Mouse (Mus musculus) midbrain, embryonic 12.5 days (tissue): ENCODE measurements around the gene Tet3. TPM values are rescaled to one million over a fixed set of nuclear protein-coding genes. Genes with fewer than 3 reads are reported as not detected.

Experiments used
- ATAC-seq: fragments of 200-750 bp; cut with Nextera tagmentation; 2 replicates; pipeline ENCODE4 v1.8.0; 2017; ENCODE audit warnings: low read depth, moderate TSS enrichment, moderate library complexity; ENCODE audit not compliant: low FRiP score
- H3K27ac ChIP-seq: fragments of 300-500 bp; sonication (generic); replicated peaks from 2 replicates; pipeline ENCODE4 v1.5.1; 2016; ENCODE audit warnings: mild to moderate bottlenecking
- H3K27me3 ChIP-seq: fragments of 300-500 bp; sonication (generic); 2 replicates; pipeline ENCODE4 v1.6.1; 2016; ENCODE audit warnings: mild to moderate bottlenecking
- H3K36me3 ChIP-seq: fragments of 300-500 bp; sonication (generic); 2 replicates; pipeline ENCODE4 v1.6.1; 2016
- H3K4me1 ChIP-seq: fragments of 300-500 bp; sonication (generic); 2 replicates; pipeline ENCODE4 v1.6.1; 2016
- H3K4me2 ChIP-seq: fragments of 300-500 bp; sonication (generic); replicated peaks from 2 replicates; pipeline ENCODE4 v1.6.1; 2016; ENCODE audit warnings: mild to moderate bottlenecking, moderate library complexity
- H3K4me3 ChIP-seq: fragments of 300-500 bp; sonication (generic); 2 replicates; pipeline ENCODE4 v1.5.1; 2016; ENCODE audit warnings: mild to moderate bottlenecking
- H3K9ac ChIP-seq: fragments of 300-500 bp; sonication (generic); replicated peaks from 2 replicates; pipeline ENCODE4 v1.6.1; 2016; ENCODE audit warnings: mild to moderate bottlenecking, moderate library complexity
- H3K9me3 ChIP-seq: fragments of 300-500 bp; sonication (generic); 2 replicates; pipeline ENCODE4 v1.6.1; 2016; ENCODE audit warnings: mild to moderate bottlenecking
- WGBS: fragments of 180-500 bp; shearing (Covaris S2); methylation state at CpG from one replicate; pipeline ENCODE4 v1.1.7; 2016; 5-methylcytosine and 5-hydroxymethylcytosine counted together
- polyA plus RNA-seq: library from polyadenylated mRNA; unstranded; fragments of >200 nt; fragmentation: Nextera tagmentation; extraction: Ambion mirVana; gene quantifications from 2 replicates; pipeline ENCODE4 v1.2.1, GENCODE M21; 2016

The Tet3 gene
- polyA plus RNA-seq, 1 experiment from 2014 or later: 65.0 TPM

DNA sequence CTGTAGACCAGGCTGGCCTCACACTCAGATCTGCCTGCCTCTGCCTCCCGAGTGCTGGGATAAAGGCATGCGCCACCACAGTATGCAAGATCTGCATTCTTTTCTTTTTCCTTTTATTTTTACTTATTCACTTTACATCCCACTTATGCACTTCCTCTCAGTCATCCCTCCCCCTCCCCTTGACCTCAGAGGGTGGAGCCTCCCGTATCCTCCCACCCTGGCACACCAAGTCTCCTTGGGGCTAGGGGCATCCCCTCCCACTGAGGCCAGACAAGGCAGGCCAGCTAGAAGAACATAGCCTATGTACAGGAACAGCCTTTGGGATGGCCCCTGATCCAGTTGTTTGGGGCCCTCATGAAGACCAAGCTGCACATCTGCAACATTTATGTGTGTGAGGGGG lies 41.4 kb downstream of the Tet3 start:
- H3K4me1 ChIP-seq: peaks cover 82% of the 10 kb centered on the region
- 0 out of 2 replicates have a peak, but pooled peaks cover 13% of the 10 kb centered on the region for H3K36me3 ChIP-seq
- H3K4me2 ChIP-seq: no peak overlapping the region
- H3K27ac ChIP-seq: no peak overlapping the region
- no peaks in the 10 kb centered on the region for H3K27me3 ChIP-seq
- no peak overlapping the region for H3K9ac ChIP-seq
- no peak overlapping the region for H3K4me3 ChIP-seq
- ATAC-seq: no peak
- no peaks in the 10 kb centered on the region for H3K9me3 ChIP-seq
- 90% methylated on average over 3 of the region's 3 CpGs for WGBS

DNA sequence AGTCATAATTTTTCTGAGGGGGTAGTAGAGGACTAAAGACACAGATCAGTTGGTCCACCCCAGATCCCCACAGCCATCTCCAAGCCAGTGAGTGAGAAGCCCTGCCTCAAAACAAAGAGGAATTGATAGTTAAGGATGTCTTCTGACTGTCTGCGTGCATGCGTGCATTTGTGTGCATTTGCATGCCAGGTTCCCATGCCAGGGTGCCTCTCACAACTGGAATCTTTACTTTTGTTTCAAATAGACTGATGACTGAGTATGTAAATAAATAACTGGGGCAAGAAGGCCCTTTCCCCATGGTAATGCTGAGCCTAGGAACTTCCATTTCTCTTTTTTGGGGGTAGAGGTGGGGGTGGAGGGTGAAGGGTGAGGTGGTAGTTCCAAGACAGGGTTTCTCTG lies 41.8 kb downstream of the Tet3 start:
- Histone ChIP-seq H3K9me3 (no peaks in the 10 kb centered on the region), H3K36me3 (peaks cover 13% of the 10 kb centered on the region; the same call in 1 of the 2 replicates), H3K27me3 (no peaks in the 10 kb centered on the region), H3K4me3 (no peak overlapping the region), H3K4me2 (no peak overlapping the region), H3K9ac (no peak overlapping the region), H3K4me1 (peaks cover 82% of the 10 kb centered on the region), H3K27ac (no peak overlapping the region)
- no peak for ATAC-seq
- WGBS: 91% methylated on average over 2 of the region's 2 CpGs

DNA sequence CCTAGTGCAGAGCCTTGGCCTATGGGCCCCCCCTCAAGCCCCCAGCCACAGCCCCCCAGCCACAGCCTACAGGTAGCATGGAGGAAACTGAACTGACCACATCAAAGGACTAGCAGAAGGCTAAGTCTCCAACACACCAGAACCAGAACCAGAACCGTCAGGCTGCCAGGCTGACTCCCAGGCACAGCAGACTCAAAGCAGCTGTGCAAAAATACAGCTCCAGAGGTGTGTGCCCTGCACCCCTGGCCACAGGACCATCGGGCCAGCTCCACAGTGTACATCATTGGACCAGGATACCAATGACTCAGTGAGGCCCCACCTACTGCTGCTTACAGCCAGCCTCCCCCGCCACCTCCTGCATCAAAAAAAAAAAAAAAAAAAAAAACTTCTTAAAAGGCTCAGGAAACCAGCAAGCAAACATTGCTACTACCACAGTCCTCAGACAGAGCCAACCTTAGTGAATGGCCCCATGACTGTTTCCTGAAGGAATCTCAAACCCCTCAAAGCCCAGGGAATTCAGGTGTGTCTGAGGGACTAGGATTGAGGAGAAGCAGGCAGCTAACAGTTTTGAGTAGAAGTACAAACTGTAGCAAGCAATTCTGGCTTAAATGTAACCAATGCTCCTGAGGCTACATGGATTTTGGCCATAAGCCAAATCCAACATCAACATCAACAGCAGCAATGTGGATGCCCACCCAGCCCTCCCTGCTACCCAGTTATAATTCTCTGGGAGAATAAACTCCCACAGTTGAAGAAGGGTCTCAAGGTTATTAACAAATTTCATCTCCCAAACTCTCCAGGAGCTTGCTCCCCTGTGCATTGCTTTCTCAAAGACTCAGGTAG lies 42.4 kb downstream of the Tet3 start:
- Histone ChIP-seq H3K4me2 (no peak overlapping the region), H3K9me3 (no peaks in the 10 kb centered on the region), H3K27ac (no peak overlapping the region; the same call in 1 of the 2 replicates), H3K9ac (no peak overlapping the region), H3K36me3 (peaks cover 13% of the 10 kb centered on the region; the same call in 1 of the 2 replicates), H3K4me3 (no peak overlapping the region), H3K4me1 (peaks cover 82% of the 10 kb centered on the region), H3K27me3 (no peaks in the 10 kb centered on the region)
- WGBS: 90% methylated on average over 3 of the region's 3 CpGs
- no peak for ATAC-seq

DNA sequence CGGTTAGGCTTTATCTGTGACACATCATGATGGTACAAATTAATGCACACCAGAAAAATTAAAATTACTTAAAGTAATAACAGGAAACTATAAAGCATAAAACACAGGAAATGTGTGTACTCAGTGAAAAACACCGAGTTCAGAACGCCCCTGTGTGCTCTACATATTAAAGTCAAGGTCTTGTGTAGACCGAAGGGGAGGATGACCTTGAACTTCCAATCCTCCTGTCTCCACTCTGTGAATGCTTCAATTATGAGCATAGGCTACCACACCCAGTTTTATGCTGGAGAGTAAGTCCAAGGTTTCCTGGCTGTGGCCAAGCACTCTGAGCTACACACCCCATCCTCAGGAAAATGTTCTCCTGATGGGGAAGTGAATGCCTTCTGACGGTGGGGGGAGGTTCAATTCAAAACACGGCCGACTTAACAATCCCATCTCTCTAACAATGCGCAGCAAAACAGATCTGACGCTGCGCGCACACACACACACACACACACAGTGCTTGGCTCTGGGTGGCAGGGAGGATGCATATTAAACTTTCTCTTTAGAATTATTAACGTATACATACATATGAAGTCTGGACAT lies 43.4 kb downstream of the Tet3 start:
- WGBS: 89% methylated on average over 12 of the region's 12 CpGs
- peaks cover 82% of the 10 kb centered on the region for H3K4me1 ChIP-seq
- no peak overlapping the region for H3K27ac ChIP-seq

DNA sequence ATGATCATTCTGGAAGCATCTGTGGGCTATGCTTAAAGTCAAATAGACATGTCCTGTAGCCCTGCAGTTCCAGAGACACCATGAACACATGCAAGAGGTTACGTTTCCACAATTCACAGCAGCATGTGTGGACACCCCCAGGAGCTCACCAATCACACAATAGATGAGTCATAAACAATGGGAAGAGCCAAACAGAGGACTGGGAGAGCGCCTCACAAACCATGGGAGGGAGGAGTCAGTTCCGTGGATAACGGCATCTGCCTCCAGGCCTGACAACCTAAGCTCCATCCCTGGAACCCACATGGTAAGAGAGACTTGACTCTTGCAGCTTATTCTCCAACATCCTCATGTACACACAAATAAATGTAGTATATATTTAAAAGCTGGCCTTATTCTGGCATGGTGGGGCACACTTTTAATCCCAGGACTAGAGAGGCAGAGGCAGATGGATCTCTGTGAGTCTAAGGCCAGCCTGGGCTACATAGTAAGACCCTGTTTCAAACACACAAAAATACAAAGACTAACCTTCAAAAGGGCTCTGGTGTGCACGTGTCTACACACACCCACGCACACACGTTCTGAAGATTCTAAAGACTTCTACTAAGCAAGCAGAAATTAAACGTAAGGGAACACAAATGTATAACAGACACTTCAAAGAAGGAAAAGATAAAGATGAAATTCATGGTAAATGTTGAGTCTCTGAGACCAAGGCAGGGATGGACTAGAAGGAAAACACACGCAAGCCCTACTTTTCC lies 44.1 kb downstream of the Tet3 start:
- Histone ChIP-seq H3K27me3 (no peaks in the 10 kb centered on the region), H3K36me3 (peaks cover 13% of the 10 kb centered on the region; the same call in 1 of the 2 replicates), H3K4me1 (peaks cover 85% of the 10 kb centered on the region), H3K4me3 (no peak overlapping the region), H3K9ac (no peak overlapping the region), H3K27ac (peak overlapping the region; percentile 17; the same call in 1 of the 2 replicates), H3K9me3 (no peaks in the 10 kb centered on the region), H3K4me2 (no peak overlapping the region)
- no peak for ATAC-seq
- WGBS: 84% methylated on average over 9 of the region's 9 CpGs

More for the DNA sequence above, 43.4 kb downstream of the Tet3 start:
- H3K4me3 ChIP-seq: no peak overlapping the region
- H3K36me3 ChIP-seq: peaks cover 13% of the 10 kb centered on the region; the same call in 1 of the 2 replicates
- no peak for ATAC-seq
- no peak overlapping the region for H3K4me2 ChIP-seq
- no peak overlapping the region for H3K9ac ChIP-seq
- no peaks in the 10 kb centered on the region for H3K9me3 ChIP-seq
- H3K27me3 ChIP-seq: no peaks in the 10 kb centered on the region

DNA sequence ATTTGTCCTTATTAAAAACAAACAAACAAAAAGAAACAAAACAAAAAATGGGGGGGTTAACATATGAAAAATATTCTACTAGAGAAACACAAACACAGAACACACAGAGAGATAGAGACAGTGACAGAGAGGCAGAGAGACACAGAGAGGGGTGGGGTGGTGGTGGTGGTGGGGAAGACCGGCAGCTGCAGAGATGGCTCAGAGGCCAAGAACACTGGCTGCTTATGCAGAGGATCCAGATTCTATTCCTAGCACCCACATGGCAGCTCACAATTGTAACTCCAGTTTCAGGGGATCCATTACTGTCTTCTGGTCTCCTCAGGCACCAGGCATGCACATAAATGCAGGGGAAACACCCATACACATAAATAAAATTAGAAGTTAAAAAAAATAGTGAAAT lies 45.2 kb downstream of the Tet3 start:
- Histone ChIP-seq H3K27ac (no peak overlapping the region), H3K4me1 (peaks cover 77% of the 10 kb centered on the region), H3K27me3 (no peaks in the 10 kb centered on the region), H3K36me3 (peaks cover 13% of the 10 kb centered on the region; the same call in 1 of the 2 replicates), H3K4me3 (no peak overlapping the region), H3K9ac (no peak overlapping the region), H3K4me2 (no peak overlapping the region), H3K9me3 (no peaks in the 10 kb centered on the region)
- 82% methylated on average over 1 of the region's 1 CpGs for WGBS
- ATAC-seq: no peak

DNA sequence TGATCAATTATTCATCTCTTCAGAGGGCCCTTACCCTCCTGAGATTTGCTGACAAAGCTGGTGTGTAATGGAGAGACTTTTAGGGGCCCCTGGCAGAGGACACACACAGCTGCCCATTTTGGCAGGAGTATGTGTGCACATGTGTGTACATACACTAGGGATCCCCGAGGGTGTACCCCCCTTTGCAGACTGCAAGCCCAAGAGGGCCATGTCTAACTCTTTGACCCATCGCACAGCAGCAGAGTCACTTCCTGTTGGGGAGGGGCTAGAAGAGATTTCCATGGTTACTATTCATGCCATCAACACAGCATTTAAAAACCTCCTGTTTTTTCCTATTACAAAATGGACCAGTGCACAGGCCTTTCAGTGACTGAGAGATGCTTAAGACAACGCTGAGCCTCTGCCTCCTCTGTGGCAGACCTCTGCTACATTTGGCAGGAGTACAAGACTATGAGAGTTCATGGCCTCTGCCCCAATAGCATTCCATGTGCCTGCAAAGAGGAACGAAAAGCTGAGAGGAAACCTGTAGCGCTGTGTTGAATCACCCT lies 46.0 kb downstream of the Tet3 start:
- peaks cover 18% of the 10 kb centered on the region; the same call in 1 of the 2 replicates for H3K36me3 ChIP-seq
- ATAC-seq: peak; percentile 63
- H3K4me3 ChIP-seq: no peak overlapping the region
- H3K9me3 ChIP-seq: no peaks in the 10 kb centered on the region
- no peak overlapping the region for H3K9ac ChIP-seq
- peak overlapping the region; percentile 54; the same call in 1 of the 2 replicates for H3K27ac ChIP-seq
- H3K4me1 ChIP-seq: peaks cover 72% of the 10 kb centered on the region
- H3K4me2 ChIP-seq: no peak overlapping the region
- no peaks in the 10 kb centered on the region for H3K27me3 ChIP-seq
- 53% methylated on average over 5 of the region's 5 CpGs for WGBS

DNA sequence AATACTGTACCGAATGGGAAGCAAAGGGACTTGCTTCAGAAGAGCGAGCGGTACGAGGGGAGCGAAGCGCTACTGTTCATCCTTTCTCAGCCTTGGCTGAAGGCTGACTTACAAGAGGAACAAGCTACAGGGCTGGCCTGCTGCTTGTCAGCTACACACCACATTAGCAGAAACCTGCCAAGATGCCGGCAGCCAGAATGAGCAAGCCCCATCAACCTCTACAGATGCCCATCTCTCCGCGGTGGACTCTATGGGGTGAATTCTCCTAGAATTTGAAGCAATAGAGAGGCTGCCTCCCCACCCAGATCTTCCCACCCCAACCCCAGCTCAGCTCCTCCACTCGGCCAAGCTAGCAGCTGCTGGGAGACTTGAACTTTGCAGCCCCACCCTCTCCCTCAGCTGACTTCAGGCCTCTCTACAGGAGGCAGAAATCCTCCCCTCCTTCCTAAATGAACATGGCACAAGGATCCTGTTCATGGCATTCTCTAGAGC lies 46.5 kb downstream of the Tet3 start:
- Histone ChIP-seq H3K4me1 (peaks cover 67% of the 10 kb centered on the region), H3K9ac (no peak overlapping the region), H3K27ac (peak overlapping the region; percentile 54; the same call in 1 of the 2 replicates), H3K4me2 (no peak overlapping the region), H3K4me3 (no peak overlapping the region), H3K27me3 (no peaks in the 10 kb centered on the region), H3K9me3 (no peaks in the 10 kb centered on the region), H3K36me3 (peaks cover 18% of the 10 kb centered on the region; the same call in 1 of the 2 replicates)
- ATAC-seq: no peak; the same call in 1 of the 2 replicates
- WGBS: 88% methylated on average over 10 of the region's 10 CpGs

DNA sequence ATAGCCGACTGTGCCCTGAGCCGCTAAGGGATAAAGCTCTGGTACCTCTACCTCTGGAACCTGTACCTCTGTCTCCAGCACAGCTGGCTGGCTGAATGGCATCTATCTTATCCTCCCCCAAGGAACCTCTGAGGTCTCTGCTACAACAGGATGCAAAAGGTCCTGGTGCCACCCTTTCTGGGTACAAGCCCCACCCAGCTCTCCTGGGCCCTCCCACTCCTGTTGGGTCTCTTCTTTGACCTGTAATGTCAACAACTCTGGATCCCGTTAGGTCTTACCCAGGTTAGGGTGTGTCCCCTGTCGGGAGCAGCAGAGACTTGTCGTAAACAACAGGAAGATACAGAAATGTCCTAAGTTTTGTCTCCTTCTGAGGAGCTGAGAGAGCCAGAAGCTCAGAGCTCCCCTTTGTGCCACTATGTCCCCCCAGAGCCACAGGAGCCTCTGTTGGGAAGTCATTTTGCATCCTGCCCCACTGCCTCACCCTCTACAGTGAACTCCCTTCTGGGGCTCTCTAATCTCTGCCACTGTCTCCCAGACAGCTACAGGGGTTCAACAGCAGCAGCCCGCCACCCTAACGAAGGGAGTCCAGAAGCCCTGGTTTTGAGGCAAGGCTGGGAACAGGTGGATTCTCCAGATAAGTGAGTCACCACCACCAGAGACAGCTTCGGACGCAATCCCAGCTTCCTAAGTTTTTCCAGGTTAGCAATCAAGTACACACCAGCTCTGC lies 47.1 kb downstream of the Tet3 start:
- 87% methylated on average over 9 of the region's 9 CpGs for WGBS
- no peaks in the 10 kb centered on the region for H3K27me3 ChIP-seq
- peaks cover 18% of the 10 kb centered on the region; the same call in 1 of the 2 replicates for H3K36me3 ChIP-seq
- no peak overlapping the region for H3K9ac ChIP-seq
- peaks cover 61% of the 10 kb centered on the region for H3K4me1 ChIP-seq
- H3K27ac ChIP-seq: peak overlapping the region; percentile 54; the same call in 1 of the 2 replicates
- no peak overlapping the region for H3K4me3 ChIP-seq
- no peak overlapping the region for H3K4me2 ChIP-seq
- H3K9me3 ChIP-seq: no peaks in the 10 kb centered on the region
- ATAC-seq: no peak

DNA sequence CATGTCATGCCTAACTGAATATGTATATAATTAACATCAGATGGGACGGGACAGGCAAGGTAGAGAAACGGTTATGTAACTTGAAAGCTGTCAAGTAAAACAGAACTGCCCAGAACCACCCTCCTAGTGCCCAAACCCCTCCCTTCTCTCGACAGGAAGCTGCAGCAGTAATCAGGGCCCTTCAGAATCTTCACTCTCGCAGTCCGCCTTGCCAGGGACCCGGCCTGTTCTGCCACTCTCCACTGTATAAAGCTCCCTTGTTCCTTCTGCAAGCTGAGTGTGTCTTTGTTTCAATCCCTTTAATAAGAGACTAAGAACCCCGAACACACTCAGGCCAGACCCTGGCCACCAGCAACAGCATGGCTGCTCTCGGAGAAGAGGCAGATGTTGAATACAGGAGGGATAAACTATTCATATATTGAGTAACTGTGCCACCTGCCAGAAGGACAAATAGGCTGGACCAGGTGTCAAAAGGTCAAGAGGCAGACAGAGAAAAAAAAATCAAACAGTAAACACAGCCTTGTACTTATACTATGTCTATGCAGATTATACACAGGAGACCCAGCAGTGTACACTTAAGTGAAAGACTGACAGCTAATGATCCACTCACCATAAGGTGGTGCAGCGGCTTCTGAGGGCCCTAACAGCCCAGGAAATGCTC lies 48.7 kb downstream of the Tet3 start:
- no peak overlapping the region for H3K9ac ChIP-seq
- WGBS: 56% methylated on average over 9 of the region's 9 CpGs
- no peaks in the 10 kb centered on the region for H3K9me3 ChIP-seq
- H3K27ac ChIP-seq: peak overlapping the region; percentile 46
- H3K4me2 ChIP-seq: no peak overlapping the region
- H3K36me3 ChIP-seq: peaks cover 19% of the 10 kb centered on the region
- H3K4me1 ChIP-seq: peaks cover 52% of the 10 kb centered on the region
- no peaks in the 10 kb centered on the region for H3K27me3 ChIP-seq
- H3K4me3 ChIP-seq: no peak overlapping the region
- no peak for ATAC-seq
